Mouse (Mus musculus) spleen, adult 2 months (tissue): ENCODE measurements around the gene Araf.

ENCODE experiments used
- CTCF ChIP-seq: fragments of 200-500 bp; IDR thresholded peaks from 2 replicates; pipeline ENCODE4 v1.5.1; 2011; ENCODE audit warnings: mild to moderate bottlenecking, inconsistent platforms; ENCODE audit not compliant: insufficient read depth, insufficient read length, insufficient replicate concordance; ENCODE audit errors: extremely low read depth
- POLR2A ChIP-seq: fragments of 200-500 bp; IDR thresholded peaks from 2 replicates; pipeline ENCODE4 v1.6.1; 2011; ENCODE audit warnings: low read depth, low read length, inconsistent platforms

- no peak for TF ChIP-seq POLR2A
- TF ChIP-seq CTCF, result no peak
Observed at GRCm38 (mm10) chrX:20798141-20798796, 655 bp downstream of the Araf start.
